Mouse (Mus musculus) neural tube, embryonic 14.5 days (tissue): ENCODE measurements around the gene Sec24c. TPM values are rescaled to one million over a fixed set of nuclear protein-coding genes. Genes with fewer than 3 reads are reported as not detected.
A peak's percentile ranks its signal among the peaks of the same experiment; 100 is the strongest.
"Not testable (repeated sequence)": the region's sequence is repeated elsewhere in the genome, so short reads cannot be mapped to it uniquely, and the experiment has no call there.

Experiments used
- ATAC-seq: fragments of 200-750 bp; cut with Nextera tagmentation; 2 replicates; pipeline ENCODE4 v1.8.0; 2017; ENCODE audit warnings: low read depth, mild to moderate bottlenecking, moderate TSS enrichment, moderate library complexity
- H3K27ac ChIP-seq: fragments of 300-500 bp; sonication (generic); 2 replicates; pipeline ENCODE4 v1.5.1; 2014; ENCODE audit warnings: low read depth, mild to moderate bottlenecking, control low read depth, low read length, moderate library complexity, mixed read lengths
- H3K27me3 ChIP-seq: fragments of 300-500 bp; sonication (generic); 2 replicates; pipeline ENCODE4 v1.6.1; 2014; ENCODE audit warnings: low read length; ENCODE audit not compliant: control insufficient read depth, insufficient read depth
- H3K36me3 ChIP-seq: fragments of 300-500 bp; sonication (generic); 2 replicates; pipeline ENCODE4 v1.6.1; 2014; ENCODE audit warnings: low read length, mixed read lengths; ENCODE audit not compliant: control insufficient read depth, insufficient read depth
- H3K4me1 ChIP-seq: fragments of 300-500 bp; sonication (generic); 2 replicates; pipeline ENCODE4 v1.6.1; 2014; ENCODE audit warnings: low read length; ENCODE audit not compliant: control insufficient read depth, insufficient read depth
- H3K4me2 ChIP-seq: fragments of 300-500 bp; sonication (generic); 2 replicates; pipeline ENCODE4 v1.6.1; 2014; ENCODE audit warnings: mild to moderate bottlenecking, low read depth, low read length, control low read depth
- H3K4me3 ChIP-seq: fragments of 300-500 bp; sonication (generic); 2 replicates; pipeline ENCODE4 v1.5.1; 2014; ENCODE audit warnings: low read depth, low read length, control low read depth, mixed read lengths
- H3K9ac ChIP-seq: fragments of 300-500 bp; sonication (generic); replicated peaks from 2 replicates; pipeline ENCODE4 v1.6.1; 2014; ENCODE audit warnings: low read depth, mild to moderate bottlenecking, control low read depth, low read length, mixed read lengths
- H3K9me3 ChIP-seq: fragments of 300-500 bp; sonication (generic); 2 replicates; pipeline ENCODE4 v1.6.1; 2016; ENCODE audit warnings: low read length; ENCODE audit not compliant: control insufficient read depth
- WGBS: fragments of 180-500 bp; shearing (Covaris S2); extraction: QIAGEN DNeasy Blood & Tissue Kit; methylation state at CpG from one replicate; pipeline ENCODE4 v1.1.7; 2014; 5-methylcytosine and 5-hydroxymethylcytosine counted together
- polyA plus RNA-seq: library from polyadenylated mRNA; unstranded; fragments of >200 nt; fragmentation: Nextera tagmentation; extraction: Ambion mirVana; gene quantifications from 2 replicates; pipeline ENCODE4 v1.2.1, GENCODE M21; 2014

The Sec24c gene
- polyA plus RNA-seq = 74.4 and 87.0 TPM in 2 replicates

- under 1% methylated on average over 43 of the region's 43 CpGs for WGBS
- Histone ChIP-seq H3K27ac (peak within 1 kb of the TSS; percentile 76), H3K9ac (peak within 1 kb of the TSS; percentile 87), H3K36me3 (peaks cover 22% of the 10 kb centered on the region; the same call in 1 of the 2 replicates), H3K4me3 (peak within 1 kb of the TSS; percentile 78), H3K4me1 (peaks cover 11% of the 10 kb centered on the region; the same call in 1 of the 2 replicates), H3K27me3 (no peaks in the 10 kb centered on the region), H3K9me3 (no peaks in the 10 kb centered on the region), H3K4me2 (peak within 1 kb of the TSS; percentile 64)
- ATAC-seq = peak; percentile 96
Observed at GRCm38 (mm10) chr14:20674064-20674833, at the start of gene Sec24c. TSS of gene Sec24c (plus strand) at chr14:20674308.

DNA sequence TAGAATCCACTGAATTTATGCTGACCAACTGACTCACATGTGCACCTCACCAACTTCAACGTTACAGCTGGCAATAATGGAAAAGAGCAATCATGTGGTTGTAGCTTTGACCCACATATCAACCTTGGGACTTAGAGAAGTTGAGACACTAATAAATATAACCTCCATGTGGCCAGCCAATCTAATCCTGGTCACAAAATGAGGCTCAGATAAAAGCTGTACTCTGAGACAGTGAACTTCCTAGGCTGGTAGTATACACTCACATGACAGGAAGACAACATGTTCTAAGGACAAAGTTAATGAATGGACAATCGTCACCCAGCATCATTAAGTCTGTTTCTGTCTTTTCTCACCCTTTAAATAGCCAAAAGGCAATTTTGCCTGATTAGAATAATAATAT, 47.7 kb upstream of the Sec24c start:
- H3K4me1 ChIP-seq = no peaks in the 10 kb centered on the region
- H3K9ac ChIP-seq = no peak overlapping the region
- no peak overlapping the region for H3K4me2 ChIP-seq
- H3K36me3 ChIP-seq = no peaks in the 10 kb centered on the region
- no peak overlapping the region for H3K4me3 ChIP-seq
- no peak overlapping the region for H3K27ac ChIP-seq
- H3K27me3 ChIP-seq = no peaks in the 10 kb centered on the region
- no peaks in the 10 kb centered on the region for H3K9me3 ChIP-seq
- ATAC-seq = no peak
- 81% methylated on average over 2 of the region's 2 CpGs for WGBS

DNA sequence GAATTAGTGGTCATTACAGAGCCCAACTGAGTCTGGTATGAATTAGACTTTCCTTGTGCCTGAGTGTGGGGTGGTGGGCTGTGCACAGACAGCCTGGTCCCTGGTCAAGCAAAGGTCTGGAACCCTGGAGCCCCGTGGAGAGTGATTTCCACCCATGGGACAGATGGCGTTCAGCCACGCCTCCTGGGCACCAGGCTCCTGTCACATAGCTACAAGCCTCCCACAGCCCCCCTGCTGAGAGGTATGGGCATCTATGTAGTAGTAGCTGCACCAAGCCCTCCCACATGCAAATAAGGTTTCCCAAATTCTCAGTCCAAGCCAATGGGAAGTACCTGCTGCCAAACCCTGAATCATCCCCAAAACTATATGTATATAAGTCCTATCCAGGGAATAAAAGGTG, 47.1 kb upstream of the Sec24c start:
- Histone ChIP-seq H3K27ac (no peak overlapping the region), H3K4me2 (no peak overlapping the region), H3K4me1 (no peaks in the 10 kb centered on the region), H3K9ac (no peak overlapping the region), H3K4me3 (no peak overlapping the region), H3K27me3 (no peaks in the 10 kb centered on the region), H3K36me3 (no peaks in the 10 kb centered on the region), H3K9me3 (no peaks in the 10 kb centered on the region)
- no peak for ATAC-seq
- WGBS = 84% methylated on average over 3 of the region's 3 CpGs

DNA sequence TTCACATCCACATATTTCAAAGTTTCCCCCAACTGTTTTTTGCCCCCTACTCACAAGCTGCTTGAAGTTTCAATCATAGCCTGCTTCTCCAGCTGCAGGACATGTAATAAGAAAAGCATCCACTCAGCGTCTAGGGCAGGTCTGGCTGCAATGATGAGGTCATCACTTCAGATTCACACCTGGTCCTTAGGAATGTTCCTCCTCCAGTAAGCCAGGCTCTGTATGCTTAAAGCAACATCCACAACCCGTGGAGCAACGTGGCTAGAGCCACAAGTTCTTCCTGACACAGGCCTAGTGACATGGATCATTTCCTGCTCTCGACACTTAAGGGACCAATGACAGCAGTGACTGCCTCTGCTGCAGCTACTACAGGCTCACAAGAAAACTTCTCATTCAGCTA, 42.9 kb upstream of the Sec24c start:
- H3K4me1 ChIP-seq = no peaks in the 10 kb centered on the region
- H3K36me3 ChIP-seq = no peaks in the 10 kb centered on the region
- H3K9ac ChIP-seq = no peak overlapping the region
- no peak overlapping the region for H3K27ac ChIP-seq
- no peak overlapping the region for H3K4me3 ChIP-seq
- 70% methylated on average over 4 of the region's 4 CpGs for WGBS
- H3K27me3 ChIP-seq = no peaks in the 10 kb centered on the region
- no peak overlapping the region for H3K4me2 ChIP-seq
- no peak for ATAC-seq
- H3K9me3 ChIP-seq = no peaks in the 10 kb centered on the region

- no peak for ATAC-seq
- Histone ChIP-seq H3K36me3 (no peaks in the 10 kb centered on the region), H3K27ac (no peak overlapping the region), H3K27me3 (no peaks in the 10 kb centered on the region), H3K4me3 (no peak overlapping the region), H3K9ac (no peak overlapping the region), H3K4me1 (0 out of 2 replicates have a peak, but pooled peaks cover 4% of the 10 kb centered on the region), H3K9me3 (no peaks in the 10 kb centered on the region), H3K4me2 (no peak overlapping the region)
- 91% methylated on average over 2 of the region's 2 CpGs for WGBS
Observed at GRCm38 (mm10) chr14:20635546-20635945, 38.6 kb upstream of the Sec24c start.

GRCm38 (mm10) chr14:20636968-20637367, 37.1 kb upstream of the Sec24c start:
- not testable (repeated sequence) for H3K9me3 ChIP-seq, H3K27me3 ChIP-seq, ATAC-seq

DNA sequence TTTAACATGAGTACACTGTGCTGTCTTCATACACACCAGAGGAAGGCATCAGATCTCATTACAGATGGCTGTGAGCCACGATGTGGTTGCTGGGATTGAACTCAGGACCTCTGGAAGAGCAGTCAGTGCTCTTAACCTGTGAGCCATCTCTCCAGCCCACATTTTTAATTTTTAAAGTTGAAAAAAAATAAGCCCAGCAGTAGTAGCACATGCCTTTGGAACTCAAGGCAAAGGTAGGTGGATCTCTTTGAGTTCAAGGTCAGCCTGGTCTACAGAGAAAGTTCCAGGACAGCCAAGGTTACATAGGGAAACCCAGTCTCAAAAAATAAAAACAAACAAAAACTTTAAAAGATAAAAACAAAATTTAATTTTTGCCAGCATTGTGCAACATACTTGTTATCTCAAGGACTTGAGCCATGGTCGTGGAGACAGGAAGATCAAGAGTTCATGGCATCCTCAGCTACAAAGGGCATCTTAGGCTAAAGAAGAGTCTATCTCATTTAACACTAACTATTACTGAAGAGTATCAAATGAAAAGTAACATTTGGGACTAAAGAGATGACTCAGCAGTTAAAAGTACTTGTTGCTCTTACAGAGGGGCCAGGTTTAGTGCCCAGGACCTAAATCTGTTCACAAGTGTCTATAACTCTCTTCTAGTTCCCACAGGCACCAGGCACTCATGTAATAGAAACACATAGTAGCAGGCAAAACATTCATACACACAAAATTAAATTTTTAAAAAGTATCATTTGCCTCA, 36.1 kb upstream of the Sec24c start:
- H3K36me3 ChIP-seq = no peaks in the 10 kb centered on the region
- no peak overlapping the region for H3K4me2 ChIP-seq
- no peak overlapping the region for H3K27ac ChIP-seq
- no peak overlapping the region for H3K9ac ChIP-seq
- WGBS = 93% methylated on average over 2 of the region's 2 CpGs
- H3K9me3 ChIP-seq = no peaks in the 10 kb centered on the region
- no peak for ATAC-seq
- no peaks in the 10 kb centered on the region for H3K27me3 ChIP-seq
- H3K4me3 ChIP-seq = no peak overlapping the region
- 0 out of 2 replicates have a peak, but pooled peaks cover 4% of the 10 kb centered on the region for H3K4me1 ChIP-seq

More at GRCm38 (mm10) chr14:20636968-20637367, 37.1 kb upstream of the Sec24c start:
- H3K36me3 ChIP-seq, H3K4me3 ChIP-seq, H3K9ac ChIP-seq, H3K4me1 ChIP-seq, H3K4me2 ChIP-seq, H3K27ac ChIP-seq: not testable (repeated sequence)
- 97% methylated on average over 3 of the region's 3 CpGs for WGBS

- Histone ChIP-seq H3K36me3 (no peaks in the 10 kb centered on the region), H3K4me1 (0 out of 2 replicates have a peak, but pooled peaks cover 4% of the 10 kb centered on the region), H3K4me2 (no peak overlapping the region), H3K9ac (no peak overlapping the region), H3K27ac (no peak overlapping the region), H3K4me3 (no peak overlapping the region), H3K27me3 (no peaks in the 10 kb centered on the region), H3K9me3 (no peaks in the 10 kb centered on the region)
- WGBS = 90% methylated on average over 6 of the region's 6 CpGs
- ATAC-seq = no peak
Observed at GRCm38 (mm10) chr14:20638702-20639101, 35.4 kb upstream of the Sec24c start.
